Comparison of ENCODE assay signal across 10 mouse cellular contexts in genomic region chr1:57852562-57853271, GRCm38 (mm10).
DNase-seq lines count a peak whose midpoint lies in the region; ATAC-seq and TF ChIP-seq lines count a peak whose summit lies in the region.
"Had no signal": no experiment of that assay in that cellular context is flagged by ENCODE, and none has a peak within 500 bp of the region (broad histone marks: within the 10 kb centered on the region; RNA-seq: fewer than 3 reads in every experiment).

No protein-coding gene starts in this region.

- DNase-seq in forebrain, postnatal 0 days = peak; percentile 30
- no peak for DNase-seq in forebrain, embryonic 10.5 days (ENCODE audit: extremely low spot score, low spot score)
- peak; percentile 25 for DNase-seq in lung, adult 2 months
- no peak for DNase-seq in hindbrain, embryonic 11.5 days (ENCODE audit: low spot score)
- no peak for DNase-seq in hindbrain, embryonic 14.5 days (ENCODE audit: low spot score)
- DNase-seq: cerebellum, adult 11 months; thymus, postnatal 4 days had no signal

- TF ChIP-seq POLR2A in lung, adult 2 months (IDR thresholded peaks at IDR 0.05; ENCODE audit: borderline replicate concordance, extremely low read depth, low read depth, low read length) = no peak

- no peak for ATAC-seq in forebrain, postnatal 0 days
- ATAC-seq in CD4-positive, CD25-positive, alpha-beta regulatory T cell, adult 4 months = peak; percentile 87
- ATAC-seq in heart, embryonic 12.5 days (ENCODE audit: insufficient number of reproducible peaks, low FRiP score) = peak; percentile 48; the same call in 1 of the 2 replicates
- no peak for ATAC-seq in hindbrain, embryonic 11.5 days (ENCODE audit: low FRiP score)
- no peak for ATAC-seq in midbrain, embryonic 16.5 days
- no peak for ATAC-seq in hindbrain, embryonic 14.5 days (ENCODE audit: low FRiP score)

- 67% methylated on average over 12 of the region's 12 CpGs for WGBS in forebrain, postnatal 0 days
- WGBS in forebrain, embryonic 10.5 days = 90% methylated on average over 12 of the region's 12 CpGs
- WGBS in heart, embryonic 12.5 days = 53% methylated on average over 12 of the region's 12 CpGs
- 17% methylated on average over 12 of the region's 12 CpGs for WGBS in lung, adult 2 months
- WGBS in hindbrain, embryonic 11.5 days = 88% methylated on average over 12 of the region's 12 CpGs
- 87% methylated on average over 12 of the region's 12 CpGs for WGBS in midbrain, embryonic 16.5 days
- 88% methylated on average over 12 of the region's 12 CpGs for WGBS in hindbrain, embryonic 14.5 days

- no peak overlapping the region for H3K4me2 ChIP-seq in forebrain, postnatal 0 days (ENCODE audit: low read depth)
- peak overlapping the region; percentile 56 for H3K4me2 ChIP-seq in heart, embryonic 12.5 days
- H3K4me2 ChIP-seq in hindbrain, embryonic 11.5 days (replicated peaks; ENCODE audit: low read depth, low read length) = no peak overlapping the region
- no peak overlapping the region for H3K4me2 ChIP-seq in midbrain, embryonic 16.5 days (ENCODE audit: low read length)
- no peak overlapping the region for H3K4me2 ChIP-seq in hindbrain, embryonic 14.5 days (replicated peaks)

- H3K9me3 ChIP-seq in forebrain, postnatal 0 days (ENCODE audit: low read length) = no peaks in the 10 kb centered on the region
- no peaks in the 10 kb centered on the region for H3K9me3 ChIP-seq in forebrain, embryonic 10.5 days
- no peaks in the 10 kb centered on the region for H3K9me3 ChIP-seq in heart, embryonic 12.5 days (replicated peaks)
- H3K9me3 ChIP-seq in hindbrain, embryonic 11.5 days (ENCODE audit: control insufficient read depth, low read length) = no peaks in the 10 kb centered on the region
- H3K9me3 ChIP-seq in midbrain, embryonic 16.5 days (replicated peaks; ENCODE audit: control insufficient read depth, low read length, poor library complexity, severe bottlenecking) = no peaks in the 10 kb centered on the region
- no peaks in the 10 kb centered on the region for H3K9me3 ChIP-seq in hindbrain, embryonic 14.5 days (ENCODE audit: control insufficient read depth, low read length)

- no peaks in the 10 kb centered on the region for H3K4me1 ChIP-seq in forebrain, postnatal 0 days (ENCODE audit: insufficient read depth)
- peaks cover 19% of the 10 kb centered on the region for H3K4me1 ChIP-seq in forebrain, embryonic 10.5 days
- H3K4me1 ChIP-seq in heart, embryonic 12.5 days (replicated peaks) = peaks cover 29% of the 10 kb centered on the region
- H3K4me1 ChIP-seq in lung, adult 2 months (ENCODE audit: control insufficient read depth, insufficient read depth, low read length) = peaks cover 13% of the 10 kb centered on the region
- no peaks in the 10 kb centered on the region; the same call in 1 of the 2 replicates for H3K4me1 ChIP-seq in hindbrain, embryonic 11.5 days (replicated peaks; ENCODE audit: control insufficient read depth, insufficient read depth, low read length)
- peaks cover 7% of the 10 kb centered on the region for H3K4me1 ChIP-seq in midbrain, embryonic 16.5 days (ENCODE audit: control insufficient read depth, insufficient read depth, low read length)
- H3K4me1 ChIP-seq in hindbrain, embryonic 14.5 days (replicated peaks; ENCODE audit: control insufficient read depth, insufficient read depth, low read length) = peaks cover 11% of the 10 kb centered on the region

- no peak overlapping the region for H3K27ac ChIP-seq in forebrain, postnatal 0 days (ENCODE audit: low read depth, low read length)
- H3K27ac ChIP-seq in forebrain, embryonic 10.5 days = no peak overlapping the region
- peak overlapping the region; percentile 81 for H3K27ac ChIP-seq in heart, embryonic 12.5 days (ENCODE audit: poor library complexity, severe bottlenecking)
- no peak overlapping the region for H3K27ac ChIP-seq in hindbrain, embryonic 11.5 days (ENCODE audit: low read depth, low read length)
- no peak overlapping the region for H3K27ac ChIP-seq in midbrain, embryonic 16.5 days (ENCODE audit: low read length)
- H3K27ac ChIP-seq in hindbrain, embryonic 14.5 days = no peak overlapping the region

- no peaks in the 10 kb centered on the region for H3K27me3 ChIP-seq in forebrain, postnatal 0 days (ENCODE audit: insufficient read depth, low read length)
- H3K27me3 ChIP-seq in forebrain, embryonic 10.5 days (ENCODE audit: poor library complexity, severe bottlenecking) = peaks cover 19% of the 10 kb centered on the region
- H3K27me3 ChIP-seq in heart, embryonic 12.5 days (replicated peaks) = no peaks in the 10 kb centered on the region
- no peaks in the 10 kb centered on the region for H3K27me3 ChIP-seq in hindbrain, embryonic 11.5 days (ENCODE audit: control insufficient read depth, insufficient read depth, low read length)
- H3K27me3 ChIP-seq in midbrain, embryonic 16.5 days (ENCODE audit: control insufficient read depth, insufficient read depth, low read depth, low read length) = no peaks in the 10 kb centered on the region
- no peaks in the 10 kb centered on the region for H3K27me3 ChIP-seq in hindbrain, embryonic 14.5 days (ENCODE audit: control insufficient read depth, insufficient read depth, low read length)

- no peak overlapping the region for H3K9ac ChIP-seq in forebrain, postnatal 0 days
- no peak overlapping the region for H3K9ac ChIP-seq in heart, embryonic 12.5 days
- H3K9ac ChIP-seq in hindbrain, embryonic 11.5 days (ENCODE audit: low read depth, low read length) = no peak overlapping the region
- no peak overlapping the region for H3K9ac ChIP-seq in midbrain, embryonic 16.5 days (ENCODE audit: low read depth, low read length)
- H3K9ac ChIP-seq in hindbrain, embryonic 14.5 days = no peak overlapping the region

- TF ChIP-seq CTCF in forebrain, postnatal 0 days (IDR thresholded peaks at IDR 0.05; ENCODE audit: low read depth) = no peak
- TF ChIP-seq CTCF in lung, adult 2 months (IDR thresholded peaks at IDR 0.05; ENCODE audit: insufficient read depth, low read length) = no peak

- H3K4me3 ChIP-seq in forebrain, postnatal 0 days (ENCODE audit: low read depth, low read length) = no peak overlapping the region
- no peak overlapping the region for H3K4me3 ChIP-seq in forebrain, embryonic 10.5 days
- H3K4me3 ChIP-seq in heart, embryonic 12.5 days = no peak overlapping the region
- peak overlapping the region; percentile 29 for H3K4me3 ChIP-seq in lung, adult 2 months (replicated peaks; ENCODE audit: extremely low read depth, low read depth, low read length)
- H3K4me3 ChIP-seq in hindbrain, embryonic 11.5 days (ENCODE audit: low read depth, low read length) = no peak overlapping the region
- H3K4me3 ChIP-seq in midbrain, embryonic 16.5 days (ENCODE audit: low read depth, low read length) = no peak overlapping the region
- no peak overlapping the region for H3K4me3 ChIP-seq in hindbrain, embryonic 14.5 days (replicated peaks; ENCODE audit: low read length)

- H3K36me3 ChIP-seq in forebrain, postnatal 0 days (ENCODE audit: insufficient read depth) = no peaks in the 10 kb centered on the region
- H3K36me3 ChIP-seq in forebrain, embryonic 10.5 days (replicated peaks) = no peaks in the 10 kb centered on the region
- H3K36me3 ChIP-seq in heart, embryonic 12.5 days = no peaks in the 10 kb centered on the region
- H3K36me3 ChIP-seq in hindbrain, embryonic 11.5 days (ENCODE audit: control insufficient read depth, insufficient read depth, low read length) = no peaks in the 10 kb centered on the region
- H3K36me3 ChIP-seq in midbrain, embryonic 16.5 days (ENCODE audit: control insufficient read depth, insufficient read depth, low read length) = no peaks in the 10 kb centered on the region
- H3K36me3 ChIP-seq in hindbrain, embryonic 14.5 days (replicated peaks; ENCODE audit: control insufficient read depth, insufficient read depth) = no peaks in the 10 kb centered on the region; the same call in 1 of the 2 replicates

Comparison
In these comparisons a context has a peak if more than half of its experiments do, and no peak if none do; other contexts are left out.
1. DNase-seq: peak in forebrain, postnatal 0 days (single experiment) and lung, adult 2 months (single experiment); none in forebrain, embryonic 10.5 days (single experiment), hindbrain, embryonic 11.5 days (single experiment) and hindbrain, embryonic 14.5 days (single experiment).
2. ATAC-seq: peak in CD4-positive, CD25-positive, alpha-beta regulatory T cell, adult 4 months (single experiment) and heart, embryonic 12.5 days (single experiment); none in forebrain, postnatal 0 days (single experiment), hindbrain, embryonic 11.5 days (single experiment), midbrain, embryonic 16.5 days (single experiment) and hindbrain, embryonic 14.5 days (single experiment).